Mouse (Mus musculus): ENCODE measurements around the gene Ipo4. TPM values are rescaled to one million over a fixed set of nuclear protein-coding genes. Genes with fewer than 3 reads are reported as not detected.

Gene Ipo4
- total and polyA plus RNA-seq, 3 experiments: 46.2 to 132 TPM; not detected in 1

DNA sequence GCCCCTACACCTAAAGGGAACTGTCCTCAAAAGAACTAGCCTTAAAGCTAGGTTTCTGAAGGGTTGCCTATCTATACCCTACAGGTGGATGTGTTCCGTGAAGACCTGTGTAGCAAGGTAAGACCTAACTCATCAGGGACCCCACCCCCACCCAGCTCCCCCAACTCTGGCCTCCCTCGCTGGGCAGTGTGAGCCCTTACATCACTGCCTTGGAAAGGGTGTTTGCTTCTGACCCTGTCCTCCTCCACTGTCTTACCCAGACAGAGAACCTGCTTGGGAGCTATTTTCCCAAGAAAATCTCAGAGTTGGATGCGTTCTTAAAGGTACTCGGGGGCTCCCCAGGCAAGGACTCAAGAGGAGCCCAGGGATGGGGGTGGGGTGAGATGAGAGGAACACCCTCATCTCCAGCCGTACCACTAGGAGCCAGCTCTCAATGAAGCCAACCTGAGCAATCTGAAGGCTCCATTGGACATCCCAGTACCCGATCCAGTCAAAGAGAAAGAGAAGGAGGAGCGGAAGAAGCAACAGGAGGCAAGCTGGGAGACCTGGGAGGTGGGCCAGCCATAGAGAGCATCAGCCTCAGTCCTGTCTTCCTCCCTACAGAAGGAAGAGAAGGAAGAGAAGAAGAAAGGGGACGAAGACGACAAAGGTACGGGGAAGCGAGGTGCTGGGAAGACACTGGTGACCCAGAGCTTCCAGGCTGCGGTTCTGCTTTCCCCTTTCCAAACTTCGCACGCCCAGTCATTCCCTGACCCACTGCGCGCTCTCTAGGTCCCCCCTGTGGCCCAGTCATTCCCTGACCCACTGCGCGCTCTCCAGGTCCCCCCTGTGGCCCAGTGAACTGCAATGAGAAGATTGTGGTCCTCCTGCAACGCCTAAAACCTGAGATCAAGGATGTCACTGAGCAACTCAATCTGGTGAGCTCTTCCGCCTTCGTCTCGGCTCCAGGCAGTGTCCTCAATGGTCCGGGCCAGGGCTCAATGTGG, 56.0 kb downstream of the Ipo4 start:
- no peaks in the 10 kb centered on the region for H3K27me3 ChIP-seq (ENCODE audit: control insufficient read depth in 1 of 2, insufficient read depth in 2 of 2, low read length in 2 of 2)
- peaks cover 11% of the 10 kb centered on the region for H3K79me2 ChIP-seq (ENCODE audit: control insufficient read depth, insufficient read depth, low read length, poor library complexity)
- peaks cover 0 to 16% of the 10 kb centered on the region in 2 experiments; a peak in 2 of 4 replicates for H3K36me3 ChIP-seq (ENCODE audit: control insufficient read depth in 1 of 2, insufficient read depth in 2 of 2, low read length in 2 of 2)
- no peak overlapping the region for H3K9ac ChIP-seq (ENCODE audit: control insufficient read depth, low read depth, low read length, poor library complexity, severe bottlenecking)
- H3K9me3 ChIP-seq (replicated peaks; ENCODE audit: insufficient read depth, low read length): no peaks in the 10 kb centered on the region
- TF ChIP-seq POLR2AphosphoS5 (IDR thresholded peaks at IDR 0.05; ENCODE audit: borderline replicate concordance, low read depth, low read length) (no peak), ZKSCAN1 (IDR thresholded peaks at IDR 0.05; ENCODE audit: low read depth, low read length) (peak; percentile 97)
- H3K4me1 ChIP-seq (ENCODE audit: control insufficient read depth in 1 of 2, insufficient read depth in 2 of 2, low read length in 2 of 2): peaks cover 3 to 18% of the 10 kb centered on the region in 2 experiments
- DNase-seq (ENCODE audit: low read depth, low spot score): no peak
- H3K27ac ChIP-seq (ENCODE audit: control insufficient read depth, low read depth, low read length): no peak overlapping the region
- H3K4me3 ChIP-seq (ENCODE audit: control insufficient read depth in 1 of 2, insufficient read depth in 1 of 2, low read depth in 2 of 2, low read length in 2 of 2): no peak overlapping the region

DNA sequence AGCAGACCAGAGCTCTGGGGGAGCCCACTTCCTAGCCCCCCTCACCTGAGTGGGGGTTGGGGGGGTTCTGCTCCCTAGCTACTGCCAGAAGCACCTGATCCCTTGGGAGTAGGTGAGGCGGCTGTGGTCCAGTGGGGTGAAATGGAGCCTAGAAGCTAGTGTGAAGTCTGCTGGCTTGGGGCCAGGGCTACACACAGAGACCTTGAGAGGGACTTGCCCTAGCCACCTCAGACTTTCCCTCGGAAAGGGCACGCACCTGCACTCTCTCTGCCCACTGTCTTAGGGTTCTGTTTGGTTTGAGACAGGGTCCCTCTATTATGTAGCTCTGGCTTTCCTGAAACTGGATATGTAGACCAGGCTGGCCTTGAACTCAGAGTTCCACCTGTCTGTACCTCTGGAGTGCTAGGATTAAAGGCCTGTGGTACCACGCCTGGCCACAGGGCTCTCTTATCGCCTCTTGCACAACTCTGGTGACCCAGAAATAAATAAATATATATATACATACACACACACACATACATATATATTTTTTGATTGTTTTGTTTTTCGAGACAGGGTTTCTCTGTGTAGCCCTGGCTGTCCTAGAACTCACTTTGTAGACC, 57.0 kb downstream of the Ipo4 start:
- DNase-seq (ENCODE audit: low read depth, low spot score): peak; percentile 77
- Histone ChIP-seq H3K4me3 (ENCODE audit: control insufficient read depth in 1 of 2, insufficient read depth in 1 of 2, low read depth in 2 of 2, low read length in 2 of 2) (peak overlapping the region; percentile 88 to 93), H3K9me3 (replicated peaks; ENCODE audit: insufficient read depth, low read length) (no peaks in the 10 kb centered on the region), H3K27me3 (ENCODE audit: control insufficient read depth in 1 of 2, insufficient read depth in 2 of 2, low read length in 2 of 2) (no peaks in the 10 kb centered on the region), H3K4me1 (ENCODE audit: control insufficient read depth in 1 of 2, insufficient read depth in 2 of 2, low read length in 2 of 2) (peaks cover 3 to 18% of the 10 kb centered on the region in 2 experiments), H3K9ac (ENCODE audit: control insufficient read depth, low read depth, low read length, poor library complexity, severe bottlenecking) (peak overlapping the region; percentile 93), H3K27ac (ENCODE audit: control insufficient read depth, low read depth, low read length) (peak overlapping the region; percentile 48), H3K79me2 (ENCODE audit: control insufficient read depth, insufficient read depth, low read length, poor library complexity) (peaks cover 6% of the 10 kb centered on the region), H3K36me3 (ENCODE audit: control insufficient read depth in 1 of 2, insufficient read depth in 2 of 2, low read length in 2 of 2) (peaks cover 0 to 12% of the 10 kb centered on the region in 2 experiments; a peak in 2 of 4 replicates)
- peak in 1 of 3 experiments; percentile 12; a peak in 2 of 6 replicates for TF ChIP-seq CTCF (IDR thresholded peaks at IDR 0.05 in 2 of 3, conservative IDR thresholded peaks at IDR 0.05 in 1 of 3; ENCODE audit: control insufficient read depth in 1 of 3, insufficient read depth in 1 of 3, low read depth in 2 of 3, low read length in 3 of 3, poor library complexity in 1 of 3, severe bottlenecking in 1 of 3)
- no peak for TF ChIP-seq POLR2AphosphoS5 (IDR thresholded peaks at IDR 0.05; ENCODE audit: borderline replicate concordance, low read depth, low read length)
- no peak for TF ChIP-seq MEF2A (IDR thresholded peaks at IDR 0.05; ENCODE audit: extremely low read depth, insufficient replicate concordance, low read depth, low read length, poor library complexity, severe bottlenecking)
- no peak for TF ChIP-seq NRF1 (IDR thresholded peaks at IDR 0.05; ENCODE audit: insufficient read depth, low read depth, low read length, poor library complexity, severe bottlenecking)
- no peak for TF ChIP-seq TBP (IDR thresholded peaks at IDR 0.05; ENCODE audit: low read depth, low read length)
- no peak for TF ChIP-seq RCOR1 (IDR thresholded peaks at IDR 0.05; ENCODE audit: low read depth, low read length)
- no peak for TF ChIP-seq GABPA (IDR thresholded peaks at IDR 0.05; ENCODE audit: low read depth, low read length)
- no peak for TF ChIP-seq SMC3 (IDR thresholded peaks at IDR 0.05; ENCODE audit: low read depth, low read length)
- peak; percentile 21; the same call in 1 of the 2 replicates for TF ChIP-seq TCF12 (IDR thresholded peaks at IDR 0.05; ENCODE audit: low read depth, low read length)
- TF ChIP-seq SIN3A (IDR thresholded peaks at IDR 0.05; ENCODE audit: low read length): peak; percentile 40; the same call in 1 of the 2 replicates
- 0 out of 2 replicates have a peak, but pooled peaks have one; percentile 15 for TF ChIP-seq GATA1 (IDR thresholded peaks at IDR 0.05; ENCODE audit: low read depth, low read length)
- TF ChIP-seq MAZ (IDR thresholded peaks at IDR 0.05; ENCODE audit: low read depth, low read length): no peak
- no peak for TF ChIP-seq MAX (IDR thresholded peaks at IDR 0.05; ENCODE audit: low read length)
- no peak for TF ChIP-seq POLR2A (IDR thresholded peaks at IDR 0.05; ENCODE audit: control insufficient read depth in 1 of 2, insufficient read depth in 1 of 2, low read depth in 1 of 2, low read length in 2 of 2, poor library complexity in 1 of 2)
- no peak for TF ChIP-seq ETS1 (IDR thresholded peaks at IDR 0.05; ENCODE audit: low read depth, low read length)
- TF ChIP-seq BHLHE40 (IDR thresholded peaks at IDR 0.05; ENCODE audit: borderline replicate concordance, low read depth, low read length): no peak
- no peak; the same call in 1 of the 2 replicates for TF ChIP-seq MXI1 (IDR thresholded peaks at IDR 0.05; ENCODE audit: low read depth, low read length)
- no peak for TF ChIP-seq JUND (IDR thresholded peaks at IDR 0.05; ENCODE audit: low read depth, low read length)
- no peak for TF ChIP-seq MYC (IDR thresholded peaks at IDR 0.05; ENCODE audit: low read depth, low read length)
- no peak for TF ChIP-seq ZC3H11A (IDR thresholded peaks at IDR 0.05; ENCODE audit: low read depth, low read length)
- TF ChIP-seq USF1 (IDR thresholded peaks at IDR 0.05; ENCODE audit: low read depth, low read length): no peak
- TF ChIP-seq HCFC1 (IDR thresholded peaks at IDR 0.05; ENCODE audit: low read depth, low read length): no peak
- TF ChIP-seq RAD21 (IDR thresholded peaks at IDR 0.05; ENCODE audit: low read depth, low read length): no peak
- TF ChIP-seq ZNF384 (IDR thresholded peaks at IDR 0.05; ENCODE audit: low read depth, low read length): no peak
- no peak for TF ChIP-seq USF2 (IDR thresholded peaks at IDR 0.05; ENCODE audit: borderline replicate concordance in 1 of 2, insufficient read depth in 1 of 2, low read depth in 1 of 2, low read length in 2 of 2)
- TF ChIP-seq NELFE (IDR thresholded peaks at IDR 0.05; ENCODE audit: low read depth, low read length): no peak
- TF ChIP-seq KAT2A (conservative IDR thresholded peaks at IDR 0.05; ENCODE audit: low read depth, low read length): no peak
